Mouse (Mus musculus): ENCODE results near the gene Sfi1.

The Sfi1 gene

GRCm38 (mm10) chr11:3193363-3193762 is at the start of gene Sfi1:
TSS of gene Sfi1 (minus strand) at chr11:3193463.
- ChIA-PET POLR2A (interaction anchor here (0.6 to 23.8 kb wide), 69 partner anchors 7 to 1753 kb away, joined by 3 to 4148 read pairs (median 7); partner anchors contain the start of genes Drg1 (in 3 of the 4), Eif4enif1 (in 3 of the 4), Patz1 (in 2 of the 4) and Morc2a (in 1 of the 4)), CTCF (interaction anchor here (0.6 to 27.0 kb wide), 69 partner anchors 8 to 1077 kb away, joined by 3 to 615 read pairs (median 8); no protein-coding TSS in a partner anchor)

- ChIA-PET CTCF (interaction anchor here in 1 of 4 experiments (0.6 kb wide), 1 partner anchor 364 kb away, joined by 3 read pairs; no protein-coding TSS in a partner anchor), POLR2A (interaction anchor here in 2 of 4 experiments (0.6 to 5.5 kb wide), 12 partner anchors 8 to 275 kb away, joined by 3 to 37 read pairs (median 6); partner anchors contain the start of gene Drg1 (in 2 of the 2))
Observed at GRCm38 (mm10) chr11:3242395-3242794, 49.1 kb upstream of the Sfi1 start.

GRCm38 (mm10) chr11:3235277-3235676 is 42.0 kb upstream of the Sfi1 start:
- CTCF ChIA-PET: interaction anchor here in 1 of 4 experiments (2.0 kb wide), 1 partner anchor 79 kb away, joined by 6 read pairs; no protein-coding TSS in a partner anchor

GRCm38 (mm10) chr11:3233704-3234103 is 40.4 kb upstream of the Sfi1 start:
- ChIA-PET POLR2A (interaction anchor here in 2 of 4 experiments (0.6 to 2.5 kb wide), 13 partner anchors 8 to 137 kb away, joined by 3 to 29 read pairs (median 4); partner anchors contain the start of gene Drg1 (in 1 of the 2)), CTCF (interaction anchor here in 1 of 4 experiments (0.6 kb wide), 2 partner anchors 80 to 98 kb away, joined by 4 to 5 read pairs; no protein-coding TSS in a partner anchor)

More at GRCm38 (mm10) chr11:3235277-3235676, 42.0 kb upstream of the Sfi1 start:
- POLR2A ChIA-PET: interaction anchor here in 3 of 4 experiments (0.6 to 2.3 kb wide), 21 partner anchors 8 to 216 kb away, joined by 3 to 29 read pairs (median 4); partner anchors contain the start of gene Drg1 (in 2 of the 3)

GRCm38 (mm10) chr11:3232248-3232647 is 39.0 kb upstream of the Sfi1 start:
- POLR2A ChIA-PET: interaction anchor here in 3 of 4 experiments (0.5 to 2.5 kb wide), 13 partner anchors 10 to 264 kb away, joined by 3 to 18 read pairs (median 4); partner anchors contain the start of gene Drg1 (in 2 of the 3)
- CTCF ChIA-PET: no interaction called here

- CTCF ChIA-PET: interaction anchor here in 1 of 4 experiments (0.7 kb wide), 1 partner anchor 566 kb away, joined by 4 read pairs; no protein-coding TSS in a partner anchor
- POLR2A ChIA-PET: interaction anchor here in 2 of 4 experiments (0.6 to 1.5 kb wide), 4 partner anchors 8 to 62 kb away, joined by 3 to 5 read pairs (median 4); partner anchors contain the start of gene Drg1 (in 1 of the 2)
Observed at GRCm38 (mm10) chr11:3227113-3227512, 33.9 kb upstream of the Sfi1 start.

GRCm38 (mm10) chr11:3223105-3223504 is 29.8 kb upstream of the Sfi1 start:
- ChIA-PET CTCF (interaction anchor here in 2 of 4 experiments (0.5 to 0.7 kb wide), 2 partner anchors 34 to 91 kb away, joined by 3 to 4 read pairs; no protein-coding TSS in a partner anchor), POLR2A (interaction anchor here in 2 of 4 experiments (0.8 to 1.6 kb wide), 6 partner anchors 12 to 108 kb away, joined by 3 to 4 read pairs (median 3); partner anchors contain the start of genes Drg1 (in 1 of the 2) and Pik3ip1 (in 1 of the 2))

- POLR2A ChIA-PET: no interaction called here
Observed at GRCm38 (mm10) chr11:3212526-3212925, 19.3 kb upstream of the Sfi1 start.

GRCm38 (mm10) chr11:3206783-3207182 is 13.5 kb upstream of the Sfi1 start:
- ChIA-PET POLR2A (interaction anchor here in 3 of 4 experiments (0.5 to 2.5 kb wide), 10 partner anchors 11 to 1429 kb away, joined by 3 to 8 read pairs (median 3); no protein-coding TSS in a partner anchor), CTCF (no interaction called here)

More at GRCm38 (mm10) chr11:3212526-3212925, 19.3 kb upstream of the Sfi1 start:
- CTCF ChIA-PET: no interaction called here

GRCm38 (mm10) chr11:3205207-3205606 is 11.9 kb upstream of the Sfi1 start:
- CTCF ChIA-PET: no interaction called here
- POLR2A ChIA-PET: interaction anchor here in 3 of 4 experiments (0.6 to 3.9 kb wide), 15 partner anchors 8 to 144 kb away, joined by 3 to 17 read pairs (median 6); partner anchors contain the start of genes Sfi1 (in 3 of the 3), Drg1 (in 2 of the 3) and Patz1 (in 1 of the 3)

GRCm38 (mm10) chr11:3203771-3204170 is 10.5 kb upstream of the Sfi1 start:
- CTCF ChIA-PET: interaction anchor here in 2 of 4 experiments (0.5 to 1.0 kb wide), 3 partner anchors 11 to 144 kb away, joined by 3 read pairs; no protein-coding TSS in a partner anchor
- POLR2A ChIA-PET: interaction anchor here in 3 of 4 experiments (0.5 to 23.8 kb wide), 16 partner anchors 11 to 132 kb away, joined by 3 to 4148 read pairs (median 5); partner anchors contain the start of genes Sfi1 (in 3 of the 3), Drg1 (in 2 of the 3) and Patz1 (in 1 of the 3)

- POLR2A ChIA-PET: interaction anchor here in 3 of 4 experiments (0.7 to 23.8 kb wide), 21 partner anchors 10 to 133 kb away, joined by 3 to 4148 read pairs (median 9); partner anchors contain the start of genes Sfi1 (in 3 of the 3), Drg1 (in 2 of the 3) and Patz1 (in 2 of the 3)
- CTCF ChIA-PET: interaction anchor here in 2 of 4 experiments (0.7 to 1.1 kb wide), 3 partner anchors 12 to 145 kb away, joined by 3 read pairs; no protein-coding TSS in a partner anchor
Observed at GRCm38 (mm10) chr11:3202781-3203441, 9.6 kb upstream of the Sfi1 start.

- ChIA-PET POLR2A (interaction anchor here in 3 of 4 experiments (0.6 to 23.8 kb wide), 19 partner anchors 9 to 130 kb away, joined by 3 to 4148 read pairs (median 5); partner anchors contain the start of genes Sfi1 (in 3 of the 3), Drg1 (in 2 of the 3) and Patz1 (in 1 of the 3)), CTCF (interaction anchor here in 1 of 4 experiments (1.1 kb wide), 1 partner anchor 39 kb away, joined by 3 read pairs; no protein-coding TSS in a partner anchor)
Observed at GRCm38 (mm10) chr11:3202231-3202701, 9.0 kb upstream of the Sfi1 start, which contains the start of gene Eif4enif1. TSS of gene Eif4enif1 (plus strand) at chr11:3202392.

- ChIA-PET POLR2A (interaction anchor here in 3 of 4 experiments (0.6 to 23.8 kb wide), 30 partner anchors 8 to 534 kb away, joined by 3 to 4148 read pairs (median 5); partner anchors contain the start of genes Sfi1 (in 3 of the 3), Drg1 (in 2 of the 3) and Patz1 (in 1 of the 3)), CTCF (interaction anchor here in 2 of 4 experiments (0.6 to 1.1 kb wide), 5 partner anchors 9 to 252 kb away, joined by 3 to 12 read pairs (median 3); partner anchors contain the start of gene Sfi1 (in 1 of the 2))
Observed at GRCm38 (mm10) chr11:3201326-3202230, 8.3 kb upstream of the Sfi1 start.

GRCm38 (mm10) chr11:3200636-3201035 is 7.4 kb upstream of the Sfi1 start:
- ChIA-PET CTCF (interaction anchor here in 3 of 4 experiments (0.6 to 1.1 kb wide), 4 partner anchors 8 to 253 kb away, joined by 3 to 12 read pairs (median 5); partner anchors contain the start of gene Sfi1 (in 1 of the 3)), POLR2A (interaction anchor here in 3 of 4 experiments (0.6 to 23.8 kb wide), 18 partner anchors 7 to 448 kb away, joined by 3 to 4148 read pairs (median 5); partner anchors contain the start of genes Drg1 (in 2 of the 3), Sfi1 (in 2 of the 3) and Morc2a (in 1 of the 3))

- POLR2A ChIA-PET: interaction anchor here (1.0 to 23.8 kb wide), 14 partner anchors 9 to 48 kb away, joined by 3 to 4148 read pairs (median 56); partner anchors contain the start of genes Sfi1 (in 4 of the 4) and Eif4enif1 (in 1 of the 4)
- CTCF ChIA-PET: interaction anchor here (0.6 to 27.0 kb wide), 11 partner anchors 8 to 37 kb away, joined by 3 to 615 read pairs (median 8); partner anchors contain the start of gene Sfi1 (in 4 of the 4)
Observed at GRCm38 (mm10) chr11:3182707-3183106, 10.6 kb downstream of the Sfi1 start.
